Comparison of ENCODE assay signal across 14 mouse cellular contexts in the genomic region with DNA sequence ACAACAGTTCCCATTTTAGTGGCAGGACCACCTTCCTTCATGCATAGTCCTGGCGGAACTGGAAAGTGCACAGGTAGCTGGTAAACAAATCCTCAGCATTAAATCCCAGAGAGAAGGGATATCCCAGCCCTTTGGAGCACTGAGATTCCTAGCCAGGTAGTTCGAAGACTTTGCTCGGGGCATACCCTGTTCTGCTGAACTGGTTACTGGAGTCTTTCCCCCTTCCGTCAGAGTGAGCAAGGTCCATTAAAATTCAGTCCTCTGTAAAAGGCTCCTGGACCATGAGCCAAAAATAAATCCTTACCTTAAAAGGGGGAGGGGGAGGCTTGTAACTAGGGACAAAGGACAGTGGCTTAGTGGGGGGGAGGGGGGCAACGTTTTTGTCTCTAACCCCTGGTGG. TPM values are rescaled to one million over a fixed set of nuclear protein-coding genes. Genes with fewer than 3 reads are reported as not detected.
A peak's percentile ranks its signal among the peaks of the same experiment; 100 is the strongest.
DNase-seq lines count a peak whose midpoint lies in the region; ATAC-seq and TF ChIP-seq lines count a peak whose summit lies in the region.
"Had no signal": no experiment of that assay in that cellular context is flagged by ENCODE, and none has a peak within 500 bp of the region (broad histone marks: within the 10 kb centered on the region; RNA-seq: fewer than 3 reads in every experiment).

No protein-coding gene starts in this region.

- H3K27me3 ChIP-seq in heart, postnatal 0 days (ENCODE audit: control insufficient read depth, insufficient read depth, low read length) = peaks cover 43% of the 10 kb centered on the region
- H3K27me3 ChIP-seq in kidney, embryonic 15.5 days = peaks cover 39% of the 10 kb centered on the region

- no peak for TF ChIP-seq CTCF in heart, postnatal 0 days (IDR thresholded peaks at IDR 0.05; ENCODE audit: low read depth)

- H3K4me3 ChIP-seq in heart, postnatal 0 days (ENCODE audit: low read depth, low read length) = no peak overlapping the region
- peak overlapping the region; percentile 80 for H3K4me3 ChIP-seq in brown adipose tissue, adult 24 weeks (ENCODE audit: insufficient read depth, low read depth, low read length)
- H3K4me3 ChIP-seq in kidney, embryonic 15.5 days (replicated peaks) = peak overlapping the region; percentile 40; the same call in 1 of the 2 replicates
- H3K4me3 ChIP-seq: erythroblast, embryonic 14.5 days; limb, embryonic 13.5 days; neural tube, embryonic 12.5 days had no signal

- H3K9me3 ChIP-seq in heart, postnatal 0 days (replicated peaks; ENCODE audit: control insufficient read depth, low read length) = no peaks in the 10 kb centered on the region
- no peaks in the 10 kb centered on the region for H3K9me3 ChIP-seq in kidney, embryonic 15.5 days (replicated peaks)
- H3K9me3 ChIP-seq: limb, embryonic 13.5 days; neural tube, embryonic 12.5 days had no signal

- H3K27ac ChIP-seq in heart, postnatal 0 days (ENCODE audit: low read depth) = peak overlapping the region; percentile 62; the same call in 1 of the 2 replicates
- peak overlapping the region; percentile 70 for H3K27ac ChIP-seq in brown adipose tissue, adult 24 weeks (replicated peaks; ENCODE audit: low read depth, low read length)
- peak overlapping the region; percentile 66 for H3K27ac ChIP-seq in kidney, embryonic 15.5 days
- H3K27ac ChIP-seq: limb, embryonic 13.5 days; neural tube, embryonic 12.5 days had no signal

- peak; percentile 34 for DNase-seq in cerebellum, adult 8-10 months
- DNase-seq in heart, postnatal 0 days (ENCODE audit: low spot score) = no peak
- DNase-seq in heart, adult 11 months = no peak
- no peak for DNase-seq in ovary, postnatal 14 days (ENCODE audit: low spot score)
- no peak for DNase-seq in spleen, postnatal 4 days (ENCODE audit: low spot score in 2 of 2)
- DNase-seq: liver, postnatal 0 days had no signal

- no peaks in the 10 kb centered on the region for H3K36me3 ChIP-seq in heart, postnatal 0 days (replicated peaks; ENCODE audit: control insufficient read depth, insufficient read depth, low read length)
- no peaks in the 10 kb centered on the region for H3K36me3 ChIP-seq in kidney, embryonic 15.5 days
- H3K36me3 ChIP-seq: limb, embryonic 13.5 days; neural tube, embryonic 12.5 days had no signal

- peak overlapping the region; percentile 28; the same call in 1 of the 2 replicates for H3K4me2 ChIP-seq in heart, postnatal 0 days (ENCODE audit: low read depth, low read length)
- peak overlapping the region; percentile 59 for H3K4me2 ChIP-seq in kidney, embryonic 15.5 days
- H3K4me2 ChIP-seq: limb, embryonic 13.5 days had no signal

- no peak for TF ChIP-seq EP300 in heart, postnatal 0 days (IDR thresholded peaks at IDR 0.05; ENCODE audit: low read depth)

- WGBS in heart, postnatal 0 days = 32% methylated on average over 5 of the region's 5 CpGs
- 32% methylated on average over 5 of the region's 5 CpGs for WGBS in kidney, embryonic 15.5 days

- H3K4me1 ChIP-seq in heart, postnatal 0 days (ENCODE audit: control insufficient read depth, insufficient read depth) = peaks cover 8% of the 10 kb centered on the region
- H3K4me1 ChIP-seq in brown adipose tissue, adult 24 weeks (ENCODE audit: control insufficient read depth, insufficient read depth, insufficient read length, low read length) = peaks cover 2% of the 10 kb centered on the region; the same call in 1 of the 2 replicates
- peaks cover 44% of the 10 kb centered on the region for H3K4me1 ChIP-seq in kidney, embryonic 15.5 days

- H3K9ac ChIP-seq in heart, postnatal 0 days (replicated peaks; ENCODE audit: low read depth, low read length) = no peak overlapping the region
- H3K9ac ChIP-seq in kidney, embryonic 15.5 days = no peak overlapping the region
- H3K9ac ChIP-seq: limb, embryonic 13.5 days; liver, postnatal 0 days; neural tube, embryonic 12.5 days had no signal

- ATAC-seq in cerebellum, adult (ENCODE audit: insufficient number of reproducible peaks, low FRiP score, low TSS enrichment) = no peak
- no peak for ATAC-seq in heart, postnatal 0 days (ENCODE audit: insufficient read depth, low read depth)
- ATAC-seq in kidney, embryonic 15.5 days (replicated peaks; ENCODE audit: low FRiP score) = peak; percentile 34; the same call in 1 of the 2 replicates
- ATAC-seq: activated CD4-positive, CD25-positive, alpha-beta regulatory T cell, adult 4 months; hindbrain, embryonic 16.5 days; liver, postnatal 0 days had no signal

RNA-seq across cellular contexts. Expression of a gene that starts 1.6 kb away (rescaled TPM):
- 7.4 TPM in 1 of 2 replicates, not detected in the other for total RNA-seq in heart, postnatal 0 days (2014; rRNA removed; ENCODE audit: low replicate concordance)
- polyA plus RNA-seq in heart, postnatal 0 days (2015; fragmentation: Nextera tagmentation; extraction: Ambion mirVana) = 30.8 and 33.7 TPM in 2 replicates
- polyA plus RNA-seq in brown adipose tissue, adult 24 weeks (2012; ENCODE audit: insufficient read depth, insufficient read length, missing spikeins) = 26.3 and 58.9 TPM in 2 replicates
- 66.2 and 71.2 TPM in 2 replicates for polyA plus RNA-seq in kidney, embryonic 15.5 days (2015; fragmentation: Nextera tagmentation; extraction: Ambion mirVana)
- polyA plus RNA-seq: activated CD4-positive, CD25-positive, alpha-beta regulatory T cell, adult 4 months; erythroblast, embryonic 14.5 days; liver, postnatal 0 days had no signal

RNA-seq across cellular contexts. Expression of a gene that starts 43.0 kb away (rescaled TPM):
- 21.1 and 31.0 TPM in 2 replicates for total RNA-seq in heart, postnatal 0 days (2014; rRNA removed; ENCODE audit: low replicate concordance)
- polyA plus RNA-seq in heart, postnatal 0 days (2015; fragmentation: Nextera tagmentation; extraction: Ambion mirVana) = 27.5 and 29.6 TPM in 2 replicates
- polyA plus RNA-seq in brown adipose tissue, adult 24 weeks (2012; ENCODE audit: insufficient read depth, insufficient read length, missing spikeins) = 18.5 and 22.0 TPM in 2 replicates
- polyA plus RNA-seq in kidney, embryonic 15.5 days (2015; fragmentation: Nextera tagmentation; extraction: Ambion mirVana) = 60.0 and 65.0 TPM in 2 replicates
